Mouse (Mus musculus) limb, embryonic 14.5 days (tissue): ENCODE results near the gene Glg1. TPM values are rescaled to one million over a fixed set of nuclear protein-coding genes. Genes with fewer than 3 reads are reported as not detected.
A peak's percentile ranks its signal among the peaks of the same experiment; 100 is the strongest.

Experiments used
- ATAC-seq: fragments of 200-750 bp; cut with Nextera tagmentation; 2 replicates; pipeline ENCODE4 v1.8.0; 2017; ENCODE audit warnings: low read depth, moderate number of reproducible peaks, moderate TSS enrichment; ENCODE audit not compliant: low FRiP score
- DNase-seq: peaks from one replicate; pipeline ENCODE4 v3.0.0-alpha.2; 2015; ENCODE audit warnings: low spot score
- H3K27ac ChIP-seq: fragments of 300-500 bp; sonication (generic); replicated peaks from 2 replicates; pipeline ENCODE4 v1.5.1; 2014; ENCODE audit warnings: low read depth, mild to moderate bottlenecking, low read length, moderate library complexity, mixed read lengths
- H3K27me3 ChIP-seq: fragments of 300-500 bp; sonication (generic); 2 replicates; pipeline ENCODE4 v1.6.1; 2014; ENCODE audit warnings: low read length, mixed read lengths; ENCODE audit not compliant: control insufficient read depth, insufficient read depth
- H3K36me3 ChIP-seq: fragments of 300-500 bp; sonication (generic); 2 replicates; pipeline ENCODE4 v1.6.1; 2014; ENCODE audit warnings: mild to moderate bottlenecking, low read length, moderate library complexity, mixed read lengths; ENCODE audit not compliant: control insufficient read depth, insufficient read depth
- H3K4me1 ChIP-seq: fragments of 300-500 bp; sonication (generic); 2 replicates; pipeline ENCODE4 v1.6.1; 2014; ENCODE audit warnings: antibody characterized with exemption, low read length, mixed read lengths; ENCODE audit not compliant: control insufficient read depth, insufficient read depth
- H3K4me2 ChIP-seq: fragments of 300-500 bp; sonication (generic); replicated peaks from 2 replicates; pipeline ENCODE4 v1.6.1; 2014; ENCODE audit warnings: low read depth, mild to moderate bottlenecking, low read length, moderate library complexity; ENCODE audit not compliant: severe bottlenecking
- H3K4me3 ChIP-seq: fragments of 300-500 bp; sonication (generic); replicated peaks from 2 replicates; pipeline ENCODE4 v1.5.1; 2014; ENCODE audit warnings: low read length
- H3K9ac ChIP-seq: fragments of 300-500 bp; sonication (generic); 2 replicates; pipeline ENCODE4 v1.6.1; 2014; ENCODE audit warnings: mild to moderate bottlenecking, low read depth, low read length, moderate library complexity; ENCODE audit not compliant: severe bottlenecking
- H3K9me3 ChIP-seq: fragments of 300-500 bp; sonication (generic); 2 replicates; pipeline ENCODE4 v1.6.1; 2016; ENCODE audit warnings: low read length; ENCODE audit not compliant: control insufficient read depth
- POLR2A ChIP-seq: fragments of 200-500 bp; IDR thresholded peaks from 2 replicates; pipeline ENCODE4 v1.8.0; 2012; ENCODE audit warnings: inconsistent platforms, mild to moderate bottlenecking, moderate library complexity, borderline replicate concordance; ENCODE audit not compliant: insufficient read depth, insufficient read length; ENCODE audit errors: extremely low read depth
- WGBS: fragments of 180-500 bp; shearing (Covaris S2); extraction: QIAGEN DNeasy Blood & Tissue Kit; methylation state at CpG from one replicate; pipeline ENCODE4 v1.1.7; 2014; 5-methylcytosine and 5-hydroxymethylcytosine counted together
- polyA plus RNA-seq, 2 experiments: library from polyadenylated mRNA; depleted of rRNA in 1 of 2; stranded (reverse) in 1 of 2; unstranded in 1 of 2; fragments of >200 nt; fragmentation: Nextera tagmentation in 1 of 2; extraction: Ambion mirVana in 1 of 2; gene quantifications; 2 replicates each; pipeline versions ENCODE4 v1.2.1 to v1.2.3; 2012 to 2014

The Glg1 gene
- polyA plus RNA-seq, 2 experiments, result 59.9 to 106 TPM

DNA sequence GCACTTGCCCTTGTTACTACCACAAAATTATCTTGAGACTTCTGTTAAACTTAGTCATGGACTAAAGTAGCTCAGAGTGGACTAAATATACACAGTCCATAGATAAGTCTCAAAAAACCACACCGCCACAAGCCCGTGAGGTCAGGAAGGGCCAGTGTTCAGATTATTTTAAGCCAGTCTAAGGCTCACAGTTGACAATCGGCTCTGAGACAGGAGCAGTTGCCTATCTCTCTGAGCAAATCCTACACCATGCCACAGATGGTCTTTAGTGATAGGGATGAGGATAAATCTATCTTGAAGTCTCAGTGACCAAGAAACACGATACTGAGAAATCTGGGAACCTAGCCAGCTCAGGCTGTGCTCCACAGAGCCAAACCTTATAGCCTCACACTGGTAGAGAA, 3.0 kb upstream of the Glg1 start:
- H3K27ac ChIP-seq, result no peak overlapping the region
- 80% methylated on average over 4 of the region's 4 CpGs for WGBS
- no peak overlapping the region for H3K4me3 ChIP-seq
- no peak overlapping the region for H3K4me2 ChIP-seq
- TF ChIP-seq POLR2A, result no peak
- DNase-seq (peak; percentile 20), ATAC-seq (no peak)
- no peak overlapping the region for H3K9ac ChIP-seq
- H3K4me1 ChIP-seq, result peaks cover 6% of the 10 kb centered on the region; the same call in 1 of the 2 replicates
- H3K27me3 ChIP-seq, result no peaks in the 10 kb centered on the region
- H3K36me3 ChIP-seq, result no peaks in the 10 kb centered on the region
- H3K9me3 ChIP-seq, result 0 out of 2 replicates have a peak, but pooled peaks cover 3% of the 10 kb centered on the region

DNA sequence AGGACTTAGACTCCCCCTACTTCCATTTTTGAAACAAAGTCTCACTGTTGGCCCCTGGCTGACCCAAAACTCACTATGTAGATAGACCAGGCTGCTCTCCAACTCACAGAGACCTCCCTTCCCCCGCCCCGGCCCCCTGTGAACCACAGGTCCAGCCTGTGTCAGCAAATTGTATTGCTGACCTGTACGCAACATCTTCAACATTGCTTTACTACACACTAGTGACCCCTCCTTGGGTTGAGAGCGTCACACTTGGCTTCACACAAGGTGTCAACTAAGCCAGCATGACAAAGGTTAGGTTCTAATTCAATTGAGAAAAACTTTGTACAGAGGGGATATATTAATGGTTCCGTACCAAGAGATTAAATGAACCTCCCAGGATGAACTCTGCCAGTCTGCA, 1.2 kb upstream of the Glg1 start:
- Histone ChIP-seq H3K4me1 (peaks cover 6% of the 10 kb centered on the region; the same call in 1 of the 2 replicates), H3K36me3 (no peaks in the 10 kb centered on the region), H3K4me3 (no peak overlapping the region), H3K27me3 (no peaks in the 10 kb centered on the region), H3K9ac (no peak overlapping the region), H3K9me3 (no peaks in the 10 kb centered on the region), H3K27ac (no peak overlapping the region), H3K4me2 (peak overlapping the region; percentile 46; the same call in 1 of the 2 replicates)
- no peak for DNase-seq
- no peak for ATAC-seq
- WGBS, result 97% methylated on average over 5 of the region's 5 CpGs
- no peak for TF ChIP-seq POLR2A

DNA sequence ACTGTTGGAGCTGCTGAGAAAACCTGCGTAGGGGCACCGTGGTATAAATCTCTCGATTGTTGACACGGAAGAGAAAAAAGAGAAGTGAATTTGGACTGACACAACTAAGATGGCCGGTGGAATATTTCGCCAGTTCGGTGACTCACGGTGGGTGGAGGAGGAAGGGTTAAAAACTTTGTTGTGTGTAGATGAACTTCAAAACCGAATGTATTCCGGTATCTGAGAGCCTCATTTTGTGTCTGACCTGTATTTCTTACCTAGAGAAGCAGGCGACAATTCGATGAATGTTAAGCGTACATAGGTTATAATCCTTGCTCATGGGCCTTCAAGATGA, 359 bp upstream of the Glg1 start:
- Histone ChIP-seq H3K4me1 (peaks cover 6% of the 10 kb centered on the region; the same call in 1 of the 2 replicates), H3K4me2 (peak overlapping the region; percentile 46), H3K4me3 (peak overlapping the region; percentile 87), H3K27me3 (no peaks in the 10 kb centered on the region), H3K36me3 (no peaks in the 10 kb centered on the region), H3K9ac (peak overlapping the region; percentile 93), H3K9me3 (no peaks in the 10 kb centered on the region), H3K27ac (peak overlapping the region; percentile 99)
- DNase-seq, result no peak
- TF ChIP-seq POLR2A, result no peak
- ATAC-seq, result peak; percentile 30; the same call in 1 of the 2 replicates
- 12% methylated on average over 13 of the region's 13 CpGs for WGBS

DNA sequence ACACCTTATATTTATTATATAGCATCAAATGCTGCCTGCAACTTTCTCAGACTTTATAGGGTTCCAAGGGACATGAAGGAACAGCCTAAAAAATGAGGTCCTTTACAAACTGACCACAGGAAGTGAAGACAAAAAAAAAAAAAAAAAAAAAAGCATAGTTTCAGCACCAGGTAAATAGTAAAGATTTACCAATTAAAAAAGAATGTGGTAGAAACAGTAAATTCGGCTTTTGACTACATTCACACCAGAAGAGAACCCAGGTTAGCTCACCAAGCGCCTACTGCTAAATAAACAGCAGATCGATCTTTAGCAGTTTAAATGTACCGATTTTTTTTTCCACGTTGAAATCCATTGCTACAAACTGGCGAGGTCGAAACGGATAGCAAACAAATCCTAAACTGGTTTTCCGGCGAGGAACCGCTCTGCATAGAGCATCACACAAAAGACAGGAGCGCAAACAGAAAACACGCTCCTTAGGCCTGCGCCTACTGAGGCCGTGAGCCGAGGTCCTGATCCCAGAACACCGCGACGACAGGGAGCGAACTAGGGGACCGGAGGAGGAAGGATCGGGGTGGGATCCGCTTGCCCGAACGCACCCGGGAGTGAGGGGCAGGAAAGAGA, 896 bp downstream of the Glg1 start:
- Histone ChIP-seq H3K4me1 (peaks cover 6% of the 10 kb centered on the region; the same call in 1 of the 2 replicates), H3K27ac (peak overlapping the region; percentile 99), H3K9me3 (no peaks in the 10 kb centered on the region), H3K36me3 (no peaks in the 10 kb centered on the region), H3K4me2 (peak overlapping the region; percentile 46), H3K4me3 (peak overlapping the region; percentile 87), H3K9ac (peak overlapping the region; percentile 93), H3K27me3 (no peaks in the 10 kb centered on the region)
- ATAC-seq (peak; percentile 56), DNase-seq (no peak)
- WGBS, result under 1% methylated on average over 19 of the region's 26 CpGs
- TF ChIP-seq POLR2A, result no peak

DNA sequence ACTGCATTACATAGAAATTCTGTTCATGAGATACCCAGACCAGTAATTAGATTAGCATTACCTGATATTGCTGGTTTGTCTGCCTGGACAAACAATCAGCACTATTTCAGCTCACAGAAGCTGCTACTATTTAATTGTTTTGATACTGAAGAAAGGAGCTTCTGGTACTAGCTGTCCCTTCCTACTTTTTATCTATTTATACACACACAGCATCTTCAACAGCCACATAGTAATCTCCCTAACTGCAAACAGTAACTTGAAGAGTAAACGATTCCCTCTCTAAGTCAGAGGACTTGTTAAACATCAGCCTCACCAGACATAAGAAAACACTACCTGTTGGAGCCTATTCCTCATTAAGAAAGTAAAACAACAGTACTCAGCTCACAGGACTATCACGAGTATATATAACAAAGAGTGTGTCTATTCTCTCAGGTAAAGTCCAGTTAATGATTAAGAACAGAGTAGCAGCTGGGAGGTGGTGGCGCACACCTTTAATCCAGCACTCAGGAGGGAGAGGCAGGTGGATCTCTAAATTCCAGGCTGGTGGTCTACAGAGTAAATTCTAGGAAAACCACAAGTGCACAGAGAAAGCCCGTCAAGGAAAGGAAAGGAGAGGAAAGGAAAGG, 6.4 kb downstream of the Glg1 start:
- no peak for TF ChIP-seq POLR2A
- Histone ChIP-seq H3K36me3 (no peaks in the 10 kb centered on the region), H3K4me3 (no peak overlapping the region), H3K4me2 (no peak overlapping the region), H3K27ac (no peak overlapping the region), H3K9me3 (no peaks in the 10 kb centered on the region), H3K9ac (no peak overlapping the region), H3K27me3 (no peaks in the 10 kb centered on the region), H3K4me1 (peaks cover 4% of the 10 kb centered on the region; the same call in 1 of the 2 replicates)
- no peak for ATAC-seq
- 81% methylated on average over 4 of the region's 4 CpGs for WGBS
- no peak for DNase-seq

DNA sequence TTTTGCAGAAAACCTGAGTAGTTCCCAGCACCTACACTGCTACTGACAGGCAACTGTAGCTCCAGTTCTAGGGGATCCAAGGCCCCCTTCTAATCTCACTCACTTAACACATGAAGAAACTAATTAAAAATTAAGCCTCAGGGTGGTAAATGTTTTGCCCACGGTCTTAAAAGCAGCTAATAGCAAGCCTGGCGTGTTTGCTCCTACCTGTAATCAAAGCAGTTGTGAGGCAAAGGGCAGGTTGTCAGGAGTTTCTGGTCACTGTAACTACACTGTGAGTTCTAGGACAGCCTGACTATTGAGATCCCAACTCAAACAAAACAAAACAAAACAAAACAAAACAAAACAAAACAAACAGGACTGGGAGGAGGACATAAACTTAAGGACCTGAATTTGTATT, 8.9 kb downstream of the Glg1 start:
- Histone ChIP-seq H3K4me1 (no peaks in the 10 kb centered on the region), H3K36me3 (no peaks in the 10 kb centered on the region), H3K27ac (no peak overlapping the region), H3K4me2 (no peak overlapping the region), H3K9me3 (no peaks in the 10 kb centered on the region), H3K9ac (no peak overlapping the region), H3K27me3 (no peaks in the 10 kb centered on the region), H3K4me3 (no peak overlapping the region)
- WGBS, result 47% methylated on average over 2 of the region's 2 CpGs
- no peak for ATAC-seq
- DNase-seq, result no peak
- TF ChIP-seq POLR2A, result no peak
